Mouse (Mus musculus) limb, embryonic 13.5 days (tissue): ENCODE measurements around the gene Rnf115. TPM values are rescaled to one million over a fixed set of nuclear protein-coding genes. Genes with fewer than 3 reads are reported as not detected.

Experiments used
- ATAC-seq: fragments of 200-750 bp; cut with Nextera tagmentation; 2 replicates; pipeline ENCODE4 v1.8.0; 2017; ENCODE audit warnings: low read depth, moderate number of reproducible peaks, moderate TSS enrichment; ENCODE audit not compliant: low FRiP score
- H3K27ac ChIP-seq: fragments of 300-500 bp; sonication (generic); 2 replicates; pipeline ENCODE4 v1.5.1; 2015; ENCODE audit warnings: inconsistent platforms, mild to moderate bottlenecking, moderate library complexity
- H3K27me3 ChIP-seq: fragments of 300-500 bp; sonication (generic); 2 replicates; pipeline ENCODE4 v1.6.1; 2015; ENCODE audit warnings: mild to moderate bottlenecking, inconsistent platforms
- H3K36me3 ChIP-seq: fragments of 300-500 bp; sonication (generic); 2 replicates; pipeline ENCODE4 v1.6.1; 2015; ENCODE audit warnings: inconsistent platforms, mild to moderate bottlenecking, moderate library complexity
- H3K4me1 ChIP-seq: fragments of 300-500 bp; sonication (generic); 2 replicates; pipeline ENCODE4 v1.6.1; 2015; ENCODE audit warnings: inconsistent platforms
- H3K4me2 ChIP-seq: fragments of 300-500 bp; sonication (generic); replicated peaks from 2 replicates; pipeline ENCODE4 v1.6.1; 2015; ENCODE audit warnings: inconsistent platforms, mild to moderate bottlenecking, moderate library complexity
- H3K4me3 ChIP-seq: fragments of 300-500 bp; sonication (generic); 2 replicates; pipeline ENCODE4 v1.5.1; 2015; ENCODE audit warnings: moderate library complexity, mild to moderate bottlenecking, inconsistent platforms
- H3K9ac ChIP-seq: fragments of 300-500 bp; sonication (generic); 2 replicates; pipeline ENCODE4 v1.6.1; 2015; ENCODE audit warnings: mild to moderate bottlenecking, inconsistent platforms
- H3K9me3 ChIP-seq: fragments of 300-500 bp; sonication (generic); 2 replicates; pipeline ENCODE4 v1.6.1; 2016; ENCODE audit warnings: inconsistent platforms
- WGBS: fragments of 180-500 bp; shearing (Covaris S2); methylation state at CpG from one replicate; pipeline ENCODE4 v1.1.7; 2015; 5-methylcytosine and 5-hydroxymethylcytosine counted together
- polyA plus RNA-seq: library from polyadenylated mRNA; unstranded; fragments of >200 nt; fragmentation: Nextera tagmentation; extraction: Ambion mirVana; gene quantifications from 2 replicates; pipeline ENCODE4 v1.2.1, GENCODE M21; 2015

Gene Rnf115
- polyA plus RNA-seq, 1 experiment from 2014 or later = 53.1 TPM

- peak within 1 kb of the TSS; percentile 85 for H3K9ac ChIP-seq
- H3K27me3 ChIP-seq = no peaks in the 10 kb centered on the region
- peak within 1 kb of the TSS; percentile 77 for H3K4me3 ChIP-seq
- H3K9me3 ChIP-seq = no peaks in the 10 kb centered on the region
- peak within 1 kb of the TSS; percentile 76 for H3K4me2 ChIP-seq
- H3K36me3 ChIP-seq = peaks cover 23% of the 10 kb centered on the region
- WGBS = under 1% methylated on average over 35 of the region's 35 CpGs
- peak within 1 kb of the TSS; percentile 94 for H3K27ac ChIP-seq
- peaks cover 32% of the 10 kb centered on the region for H3K4me1 ChIP-seq
- ATAC-seq = peak; percentile 84
Measured at GRCm38 (mm10) chr3:96696198-96696765, 31.2 kb upstream of the Rnf115 start, which contains the start of gene Pias3. Pias3 (plus strand) TSS chr3:96696384.

GRCm38 (mm10) chr3:96696766-96697732, 30.4 kb upstream of the Rnf115 start:
- Histone ChIP-seq H3K4me1 (peaks cover 32% of the 10 kb centered on the region), H3K4me2 (peak overlapping the region; percentile 76), H3K27me3 (no peaks in the 10 kb centered on the region), H3K9me3 (no peaks in the 10 kb centered on the region), H3K27ac (peak overlapping the region; percentile 94), H3K9ac (peak overlapping the region; percentile 85), H3K36me3 (peaks cover 31% of the 10 kb centered on the region), H3K4me3 (peak overlapping the region; percentile 77)
- ATAC-seq = peak; percentile 93
- WGBS = under 1% methylated on average over 68 of the region's 85 CpGs

GRCm38 (mm10) chr3:96698993-96699690, 28.3 kb upstream of the Rnf115 start:
- Histone ChIP-seq H3K4me2 (peak overlapping the region; percentile 19; the same call in 1 of the 2 replicates), H3K4me1 (peaks cover 28% of the 10 kb centered on the region), H3K27ac (no peak overlapping the region), H3K27me3 (no peaks in the 10 kb centered on the region), H3K36me3 (peaks cover 50% of the 10 kb centered on the region), H3K9me3 (no peaks in the 10 kb centered on the region), H3K9ac (peak overlapping the region; percentile 26; the same call in 1 of the 2 replicates), H3K4me3 (peak overlapping the region; percentile 1; the same call in 1 of the 2 replicates)
- no peak for ATAC-seq
- 32% methylated on average over 19 of the region's 19 CpGs for WGBS

GRCm38 (mm10) chr3:96700376-96700775, 27.1 kb upstream of the Rnf115 start:
- no peak for ATAC-seq
- H3K4me3 ChIP-seq = no peak overlapping the region
- peaks cover 28% of the 10 kb centered on the region for H3K4me1 ChIP-seq
- WGBS = 56% methylated on average over 7 of the region's 7 CpGs
- no peaks in the 10 kb centered on the region for H3K9me3 ChIP-seq
- H3K9ac ChIP-seq = no peak overlapping the region
- no peaks in the 10 kb centered on the region for H3K27me3 ChIP-seq
- H3K36me3 ChIP-seq = peaks cover 62% of the 10 kb centered on the region
- H3K27ac ChIP-seq = no peak overlapping the region
- H3K4me2 ChIP-seq = no peak overlapping the region

GRCm38 (mm10) chr3:96701003-96701402, 26.5 kb upstream of the Rnf115 start:
- no peaks in the 10 kb centered on the region for H3K27me3 ChIP-seq
- WGBS = 85% methylated on average over 4 of the region's 4 CpGs
- H3K4me2 ChIP-seq = no peak overlapping the region
- no peak overlapping the region for H3K27ac ChIP-seq
- H3K4me1 ChIP-seq = peaks cover 23% of the 10 kb centered on the region
- H3K9me3 ChIP-seq = no peaks in the 10 kb centered on the region
- peaks cover 65% of the 10 kb centered on the region for H3K36me3 ChIP-seq
- no peak overlapping the region for H3K9ac ChIP-seq
- no peak overlapping the region for H3K4me3 ChIP-seq
- no peak for ATAC-seq

- WGBS = 70% methylated on average over 11 of the region's 11 CpGs
- H3K4me3 ChIP-seq = no peak overlapping the region
- H3K9ac ChIP-seq = no peak overlapping the region
- peaks cover 10% of the 10 kb centered on the region for H3K27me3 ChIP-seq
- ATAC-seq = no peak
- peaks cover 5% of the 10 kb centered on the region for H3K4me1 ChIP-seq
- no peak overlapping the region for H3K4me2 ChIP-seq
- peaks cover 58% of the 10 kb centered on the region for H3K36me3 ChIP-seq
- no peak overlapping the region for H3K27ac ChIP-seq
- H3K9me3 ChIP-seq = no peaks in the 10 kb centered on the region
Measured at GRCm38 (mm10) chr3:96704778-96705177, 22.7 kb upstream of the Rnf115 start.

GRCm38 (mm10) chr3:96706217-96706616, 21.2 kb upstream of the Rnf115 start:
- H3K36me3 ChIP-seq = peaks cover 58% of the 10 kb centered on the region
- 89% methylated on average over 11 of the region's 11 CpGs for WGBS
- no peak overlapping the region for H3K4me3 ChIP-seq
- peaks cover 10% of the 10 kb centered on the region for H3K27me3 ChIP-seq
- H3K4me2 ChIP-seq = no peak overlapping the region
- no peaks in the 10 kb centered on the region for H3K9me3 ChIP-seq
- no peak overlapping the region for H3K9ac ChIP-seq
- ATAC-seq = no peak
- no peak overlapping the region for H3K27ac ChIP-seq
- peaks cover 5% of the 10 kb centered on the region for H3K4me1 ChIP-seq

- Histone ChIP-seq H3K9ac (no peak overlapping the region), H3K4me2 (no peak overlapping the region), H3K27ac (no peak overlapping the region), H3K27me3 (peaks cover 10% of the 10 kb centered on the region), H3K4me3 (no peak overlapping the region), H3K4me1 (peaks cover 5% of the 10 kb centered on the region), H3K9me3 (no peaks in the 10 kb centered on the region), H3K36me3 (peaks cover 58% of the 10 kb centered on the region)
- 68% methylated on average over 7 of the region's 7 CpGs for WGBS
- no peak for ATAC-seq
Measured at GRCm38 (mm10) chr3:96706984-96707383, 20.5 kb upstream of the Rnf115 start.

GRCm38 (mm10) chr3:96707903-96708683, 19.4 kb upstream of the Rnf115 start, which contains the start of gene Nudt17:
Nudt17 (minus strand) TSS chr3:96708562.
- Histone ChIP-seq H3K27ac (no peak within 1 kb of the TSS), H3K9ac (peak within 1 kb of the TSS; percentile 77), H3K36me3 (peaks cover 59% of the 10 kb centered on the region), H3K4me2 (peak within 1 kb of the TSS; percentile 91), H3K4me1 (peaks cover 5% of the 10 kb centered on the region), H3K27me3 (peaks cover 10% of the 10 kb centered on the region), H3K9me3 (no peaks in the 10 kb centered on the region), H3K4me3 (peak within 1 kb of the TSS; percentile 57)
- WGBS = 5% methylated on average over 42 of the region's 42 CpGs
- peak; percentile 84 for ATAC-seq

GRCm38 (mm10) chr3:96708684-96709064, 18.8 kb upstream of the Rnf115 start:
- H3K9ac ChIP-seq = peak overlapping the region; percentile 77; the same call in 1 of the 2 replicates
- 61% methylated on average over 2 of the region's 2 CpGs for WGBS
- H3K36me3 ChIP-seq = peaks cover 59% of the 10 kb centered on the region
- no peak for ATAC-seq
- H3K27ac ChIP-seq = no peak overlapping the region
- no peaks in the 10 kb centered on the region for H3K9me3 ChIP-seq
- peaks cover 10% of the 10 kb centered on the region for H3K27me3 ChIP-seq
- peaks cover 5% of the 10 kb centered on the region for H3K4me1 ChIP-seq
- H3K4me3 ChIP-seq = peak overlapping the region; percentile 57; the same call in 1 of the 2 replicates
- peak overlapping the region; percentile 91 for H3K4me2 ChIP-seq

GRCm38 (mm10) chr3:96714286-96714685, 13.2 kb upstream of the Rnf115 start:
- no peak overlapping the region for H3K9ac ChIP-seq
- WGBS = 88% methylated on average over 5 of the region's 5 CpGs
- no peaks in the 10 kb centered on the region for H3K9me3 ChIP-seq
- H3K4me3 ChIP-seq = no peak overlapping the region
- no peak for ATAC-seq
- H3K4me2 ChIP-seq = no peak overlapping the region
- H3K36me3 ChIP-seq = peaks cover 78% of the 10 kb centered on the region
- H3K27ac ChIP-seq = no peak overlapping the region
- no peaks in the 10 kb centered on the region for H3K4me1 ChIP-seq
- no peaks in the 10 kb centered on the region for H3K27me3 ChIP-seq
